Mouse (Mus musculus): ENCODE data around the gene 2010003K11Rik.

2010003K11Rik gene

GRCm38 (mm10) chr19:4511116-4511841, 12.9 kb upstream of the 2010003K11Rik start:
- no peak for TF ChIP-seq GATA4 (IDR thresholded peaks at IDR 0.05; ENCODE audit: insufficient replicate concordance, low read length)

- no peak for TF ChIP-seq GATA4 (IDR thresholded peaks at IDR 0.05; ENCODE audit: insufficient replicate concordance, low read length)
Observed at GRCm38 (mm10) chr19:4509986-4510963, 11.9 kb upstream of the 2010003K11Rik start, which contains the start of gene Pcx. TSS of gene Pcx (plus strand) at chr19:4510472.

- no peak for TF ChIP-seq GATA4 (IDR thresholded peaks at IDR 0.05; ENCODE audit: insufficient replicate concordance, low read length)
Observed at GRCm38 (mm10) chr19:4507746-4508145, 9.4 kb upstream of the 2010003K11Rik start.

GRCm38 (mm10) chr19:4504830-4505229, 6.4 kb upstream of the 2010003K11Rik start:
- no peak for TF ChIP-seq GATA4 (IDR thresholded peaks at IDR 0.05; ENCODE audit: insufficient replicate concordance, low read length)

- TF ChIP-seq GATA4 (IDR thresholded peaks at IDR 0.05; ENCODE audit: insufficient replicate concordance, low read length): no peak
Observed at GRCm38 (mm10) chr19:4502701-4503100, 4.3 kb upstream of the 2010003K11Rik start.

GRCm38 (mm10) chr19:4497263-4497973, 965 bp downstream of the 2010003K11Rik start:
- no peak for TF ChIP-seq GATA4 (IDR thresholded peaks at IDR 0.05; ENCODE audit: insufficient replicate concordance, low read length)

- TF ChIP-seq GATA4 (IDR thresholded peaks at IDR 0.05; ENCODE audit: insufficient replicate concordance, low read length): no peak
Observed at GRCm38 (mm10) chr19:4496535-4497262, 1.7 kb downstream of the 2010003K11Rik start.

- no peak for TF ChIP-seq GATA4 (IDR thresholded peaks at IDR 0.05; ENCODE audit: insufficient replicate concordance, low read length)
Observed at GRCm38 (mm10) chr19:4495814-4496213, 2.6 kb downstream of the 2010003K11Rik start.

- TF ChIP-seq GATA4 (IDR thresholded peaks at IDR 0.05; ENCODE audit: insufficient replicate concordance, low read length): no peak
Observed at GRCm38 (mm10) chr19:4494707-4495106, 3.7 kb downstream of the 2010003K11Rik start.

- TF ChIP-seq GATA4 (IDR thresholded peaks at IDR 0.05; ENCODE audit: insufficient replicate concordance, low read length): no peak
Observed at GRCm38 (mm10) chr19:4492526-4493296, 5.7 kb downstream of the 2010003K11Rik start.

GRCm38 (mm10) chr19:4491080-4491695, 7.2 kb downstream of the 2010003K11Rik start:
- no peak for TF ChIP-seq GATA4 (IDR thresholded peaks at IDR 0.05; ENCODE audit: insufficient replicate concordance, low read length)

- no peak for TF ChIP-seq GATA4 (IDR thresholded peaks at IDR 0.05; ENCODE audit: insufficient replicate concordance, low read length)
Observed at GRCm38 (mm10) chr19:4487877-4488276, 10.5 kb downstream of the 2010003K11Rik start.

- no peak for TF ChIP-seq GATA4 (IDR thresholded peaks at IDR 0.05; ENCODE audit: insufficient replicate concordance, low read length)
Observed at GRCm38 (mm10) chr19:4485006-4485405, 13.4 kb downstream of the 2010003K11Rik start.
